Mouse (Mus musculus) hindlimb bud, embryonic 11.5 days (tissue): ENCODE measurements around the gene Rhag.

Experiments
- DNase-seq: peaks from one replicate; pipeline ENCODE4 v3.0.0-alpha.2; 2012; ENCODE audit warnings: low read depth, low spot score; ENCODE audit errors: extremely low spot score

Gene Rhag

DNA sequence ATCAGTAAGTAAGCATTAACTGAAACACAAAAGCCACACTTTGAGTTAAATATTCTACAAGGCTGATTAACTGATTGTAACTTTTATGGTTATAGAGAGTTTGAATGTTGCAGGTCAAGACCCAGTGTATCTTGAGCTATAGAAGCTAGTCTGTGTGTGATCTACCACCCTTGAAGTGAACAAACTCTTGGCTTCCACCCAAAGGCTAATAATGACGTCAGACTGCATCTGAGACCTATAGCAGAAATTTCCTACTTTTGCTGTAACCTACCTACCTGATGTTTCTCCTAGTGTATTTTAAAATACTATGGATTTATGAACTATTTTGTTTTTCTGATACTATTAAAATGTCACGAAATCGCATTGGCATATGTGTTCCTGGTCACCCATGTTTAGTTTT is 63.8 kb downstream of the Rhag start:
- no peak for DNase-seq

GRCm38 (mm10) chr17:40875568-40875967 is 64.6 kb downstream of the Rhag start:
- DNase-seq: no peak

- DNase-seq: no peak
Observed at GRCm38 (mm10) chr17:40877741-40878140, 66.8 kb downstream of the Rhag start.

- no peak for DNase-seq
Observed at GRCm38 (mm10) chr17:40879528-40879923, 68.6 kb downstream of the Rhag start.

DNA sequence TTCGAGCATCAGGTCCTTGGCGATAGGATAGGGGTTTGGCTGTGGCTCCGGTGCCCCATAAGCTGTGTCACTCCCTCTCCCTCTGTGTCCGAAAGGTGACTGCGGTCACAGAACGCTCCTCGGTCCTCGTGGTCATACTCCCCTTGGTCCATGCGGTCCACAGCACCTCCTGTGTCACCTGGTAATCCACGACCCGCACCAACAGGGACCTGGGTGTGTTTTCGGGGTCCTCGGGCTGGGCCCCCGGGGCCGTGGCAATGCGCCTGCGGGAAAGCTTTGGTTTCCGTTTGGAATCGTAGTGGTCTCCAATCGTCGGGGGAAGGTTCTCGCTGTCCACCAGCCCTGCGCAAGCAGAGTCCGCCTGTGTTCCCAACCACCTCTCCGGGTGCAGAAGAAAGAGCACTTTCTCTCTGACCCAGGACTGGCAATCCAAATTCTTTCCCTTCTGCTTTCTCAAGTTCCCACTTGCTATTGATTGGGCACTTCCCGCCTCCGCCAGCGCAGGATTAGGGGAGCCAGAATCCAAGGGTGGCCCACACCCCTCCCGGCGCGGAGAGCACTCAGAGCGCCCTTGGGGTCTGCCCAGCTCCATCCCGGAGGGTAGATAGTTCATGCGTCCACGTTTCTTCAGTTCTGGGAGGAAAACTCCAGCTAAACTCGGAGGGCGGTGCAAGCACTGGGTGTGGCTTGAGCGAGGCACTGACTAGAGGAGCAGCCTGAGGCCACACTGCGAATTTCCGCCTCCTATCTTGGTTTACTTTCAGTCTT is 69.2 kb downstream of the Rhag start, which contains the start of gene 9130008F23Rik:
TSS of gene 9130008F23Rik (minus strand) at position 636 of the 768 bp plus-strand sequence.
- DNase-seq: no peak

GRCm38 (mm10) chr17:40882172-40882571 is 71.2 kb downstream of the Rhag start:
- DNase-seq: no peak

- no peak for DNase-seq
Observed at GRCm38 (mm10) chr17:40885155-40885554, 74.2 kb downstream of the Rhag start.

DNA sequence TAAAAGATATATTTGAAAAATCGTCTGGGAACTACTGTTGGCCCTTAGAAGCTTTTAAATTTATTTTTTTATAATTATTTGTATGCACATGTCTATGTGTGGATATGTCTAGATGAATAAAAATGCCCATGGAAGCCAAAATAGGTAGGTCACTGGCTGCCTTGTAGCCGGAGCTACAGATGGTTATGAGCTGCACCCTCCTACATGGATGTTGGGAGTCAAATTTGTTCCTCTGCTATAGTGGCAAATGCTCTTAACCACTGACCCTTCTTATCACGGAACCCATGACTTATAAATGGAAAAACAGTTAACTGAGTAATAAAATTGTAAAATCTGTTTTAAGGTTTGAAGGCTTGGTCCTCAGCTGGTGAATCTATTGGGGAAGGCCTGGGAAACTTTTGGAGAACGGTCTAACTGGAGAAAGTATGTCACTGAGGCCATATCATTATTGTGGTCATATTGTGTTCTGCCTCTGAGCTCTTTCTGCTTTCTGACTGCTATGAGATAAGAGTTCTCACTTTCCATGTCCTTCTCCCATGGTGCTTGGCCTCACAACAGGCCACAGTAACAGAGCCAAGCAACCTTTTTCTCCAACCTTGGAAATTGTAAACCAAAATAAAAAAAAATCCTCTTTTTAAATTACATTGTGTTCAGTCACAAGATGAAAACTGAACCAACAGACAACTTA is 77.1 kb downstream of the Rhag start:
- DNase-seq: no peak
